Mouse (Mus musculus) CH12.LX (cell line): ENCODE results near the gene Zfp263. TPM values are rescaled to one million over a fixed set of nuclear protein-coding genes. Genes with fewer than 3 reads are reported as not detected.

Experiments
- DNase-seq: peaks from one replicate; pipeline ENCODE4 v3.0.0-alpha.2; 2013; ENCODE audit errors: extremely low read depth
- H3K27ac ChIP-seq: 2 replicates; pipeline ENCODE4 v1.5.1; 2012; ENCODE audit warnings: low read depth, mild to moderate bottlenecking, control low read depth, moderate library complexity; ENCODE audit not compliant: insufficient read depth
- H3K27me3 ChIP-seq: replicated peaks from 2 replicates; pipeline ENCODE3; 2012; ENCODE audit warnings: inconsistent platforms
- H3K36me3 ChIP-seq, 2 experiments: replicated peaks in 1 of 2; 2 replicates each; pipeline versions ENCODE3 to v1.6.1; 2012; ENCODE audit warnings: inconsistent platforms in 1 of 2, low read length in 1 of 2, mild to moderate bottlenecking in 1 of 2, mixed read lengths in 1 of 2, moderate library complexity in 1 of 2; ENCODE audit not compliant: control insufficient read depth in 1 of 2, insufficient read depth in 1 of 2
- H3K4me1 ChIP-seq, 2 experiments: 2 replicates each; pipeline ENCODE4 v1.6.1; 2012; ENCODE audit warnings: inconsistent platforms in 1 of 2, moderate library complexity in 1 of 2; ENCODE audit not compliant: insufficient read depth in 2 of 2, control insufficient read depth in 1 of 2
- H3K4me2 ChIP-seq: 2 replicates; pipeline ENCODE4 v1.6.1; 2012; ENCODE audit warnings: low read depth, mild to moderate bottlenecking, control low read depth; ENCODE audit not compliant: poor library complexity, insufficient read depth, severe bottlenecking
- H3K4me3 ChIP-seq, 3 experiments: fragments of 150-350 bp in 1 of 3; sonication (generic) in 1 of 3; replicated peaks in 1 of 3; 2 replicates each; pipeline versions ENCODE3 to v1.5.1; 2011 to 2012; ENCODE audit warnings: low read depth in 2 of 3, low read length in 2 of 3, mild to moderate bottlenecking in 2 of 3, moderate library complexity in 2 of 3, control low read depth in 1 of 3, improper control_type of control experiment in 1 of 3, inconsistent platforms in 1 of 3, mixed read lengths in 1 of 3; ENCODE audit not compliant: poor library complexity in 1 of 3
- H3K79me2 ChIP-seq: replicated peaks from 2 replicates; pipeline ENCODE4 v1.6.1; 2012; ENCODE audit warnings: mild to moderate bottlenecking, moderate library complexity; ENCODE audit not compliant: control insufficient read depth, poor library complexity, insufficient read depth, severe bottlenecking; ENCODE audit errors: extremely low read depth
- H3K9ac ChIP-seq: 2 replicates; pipeline ENCODE4 v1.6.1; 2012; ENCODE audit warnings: low read depth, mild to moderate bottlenecking, control low read depth, moderate library complexity; ENCODE audit not compliant: insufficient read depth
- H3K9me3 ChIP-seq: replicated peaks from 2 replicates; pipeline ENCODE3; 2012; ENCODE audit warnings: low read length, inconsistent platforms, mixed read lengths
- BHLHE40 ChIP-seq: IDR thresholded peaks from 2 replicates; pipeline ENCODE4 v1.6.1; 2011; ENCODE audit warnings: mild to moderate bottlenecking, low read depth, low read length, improper control_type of control experiment
- CHD2 ChIP-seq: IDR thresholded peaks from 2 replicates; pipeline ENCODE4 v1.6.1; 2011; ENCODE audit warnings: low read length, improper control_type of control experiment
- E2F4 ChIP-seq: IDR thresholded peaks from 2 replicates; pipeline ENCODE4 v1.6.1; 2011; ENCODE audit warnings: low read depth, low read length, improper control_type of control experiment; ENCODE audit not compliant: insufficient replicate concordance
- EP300 ChIP-seq: IDR thresholded peaks from 2 replicates; pipeline ENCODE4 v1.6.1; 2011; ENCODE audit warnings: low read length, improper control_type of control experiment
- GABPA ChIP-seq: IDR thresholded peaks from 2 replicates; pipeline ENCODE4 v1.6.1; 2012; ENCODE audit warnings: low read depth, low read length, improper control_type of control experiment, inconsistent platforms; ENCODE audit not compliant: insufficient replicate concordance
- HCFC1 ChIP-seq: IDR thresholded peaks from 2 replicates; pipeline ENCODE4 v1.6.1; 2012; ENCODE audit warnings: low read depth, mild to moderate bottlenecking, inconsistent platforms, low read length, improper control_type of control experiment
- IRF4 ChIP-seq: IDR thresholded peaks from 2 replicates; pipeline ENCODE4 v1.6.1; 2014; ENCODE audit warnings: low read depth, mild to moderate bottlenecking, inconsistent platforms, low read length, improper control_type of control experiment
- KAT2A ChIP-seq: IDR thresholded peaks from 2 replicates; pipeline ENCODE4 v1.6.1; 2012; ENCODE audit warnings: low read length, improper control_type of control experiment, inconsistent platforms; ENCODE audit not compliant: insufficient replicate concordance
- MAFK ChIP-seq: IDR thresholded peaks from 2 replicates; pipeline ENCODE4 v1.6.1; 2011; ENCODE audit warnings: low read length, improper control_type of control experiment; ENCODE audit not compliant: insufficient replicate concordance
- MAZ ChIP-seq: IDR thresholded peaks from 2 replicates; pipeline ENCODE4 v1.6.1; 2012; ENCODE audit warnings: low read depth, mild to moderate bottlenecking, inconsistent platforms, low read length, improper control_type of control experiment, moderate library complexity
- POLR2AphosphoS2 ChIP-seq: IDR thresholded peaks from 2 replicates; pipeline ENCODE4 v1.6.1; 2011; ENCODE audit warnings: low read depth, low read length, improper control_type of control experiment
- TCF12 ChIP-seq: IDR thresholded peaks from 2 replicates; pipeline ENCODE4 v1.6.1; 2014; ENCODE audit warnings: low read depth, mild to moderate bottlenecking, inconsistent platforms, low read length, improper control_type of control experiment
- UBTF ChIP-seq: IDR thresholded peaks from 2 replicates; pipeline ENCODE4 v1.6.1; 2012; ENCODE audit warnings: low read depth, mild to moderate bottlenecking, inconsistent platforms, low read length, improper control_type of control experiment, moderate library complexity
- USF1 ChIP-seq: IDR thresholded peaks from 2 replicates; pipeline ENCODE4 v1.6.1; 2014; ENCODE audit warnings: low read depth, mild to moderate bottlenecking, inconsistent platforms, low read length, improper control_type of control experiment
- USF2 ChIP-seq: conservative IDR thresholded peaks from 2 replicates; pipeline ENCODE4 v1.6.1; 2011; ENCODE audit warnings: low read depth, low read length, improper control_type of control experiment
- ZC3H11A ChIP-seq: IDR thresholded peaks from 2 replicates; pipeline ENCODE4 v1.6.1; 2012; ENCODE audit warnings: low read depth, mild to moderate bottlenecking, inconsistent platforms, low read length, improper control_type of control experiment
- ZMIZ1 ChIP-seq: IDR thresholded peaks from 2 replicates; pipeline ENCODE4 v1.6.1; 2012; ENCODE audit warnings: low read depth, mild to moderate bottlenecking, inconsistent platforms, low read length, improper control_type of control experiment
- dilution Hi-C: fragments of 300-500 bp; cut with MboI; formaldehyde crosslinking; loops from 2 replicates; pipeline ENCODE4 v1.14.3; 2020; ENCODE audit warnings: low sequenced_read_pairs; ENCODE audit not compliant: extremely low pct_unique_long_range_greater_than_20kb, extremely low pct_ligation_motif_present
- in situ Hi-C: fragments of 300-500 bp; cut with MboI; formaldehyde crosslinking; loops from 3 replicates; pipeline ENCODE4 v1.14.3; 2019; ENCODE audit warnings: low sequenced_read_pairs, low pct_ligation_motif_present, low pct_unique_long_range_greater_than_20kb, mixed read lengths
- polyA plus RNA-seq: library from polyadenylated mRNA; unstranded; fragments of >175 nt; gene quantifications from 2 replicates; pipeline ENCODE4 v1.2.1, GENCODE M21; 2012; ENCODE audit warnings: low read depth; ENCODE audit not compliant: insufficient read length
- total RNA-seq, 2 experiments: library from RNA; depleted of rRNA; stranded (reverse); fragments of 300-350 nt in 1 of 2; fragments of >200 nt in 1 of 2; gene quantifications; 2 replicates each; pipeline ENCODE4 v1.2.3; 2012 to 2014

Gene Zfp263
- total and polyA plus RNA-seq, 3 experiments: 17.4 to 24.2 (median 21.4) TPM

DNA sequence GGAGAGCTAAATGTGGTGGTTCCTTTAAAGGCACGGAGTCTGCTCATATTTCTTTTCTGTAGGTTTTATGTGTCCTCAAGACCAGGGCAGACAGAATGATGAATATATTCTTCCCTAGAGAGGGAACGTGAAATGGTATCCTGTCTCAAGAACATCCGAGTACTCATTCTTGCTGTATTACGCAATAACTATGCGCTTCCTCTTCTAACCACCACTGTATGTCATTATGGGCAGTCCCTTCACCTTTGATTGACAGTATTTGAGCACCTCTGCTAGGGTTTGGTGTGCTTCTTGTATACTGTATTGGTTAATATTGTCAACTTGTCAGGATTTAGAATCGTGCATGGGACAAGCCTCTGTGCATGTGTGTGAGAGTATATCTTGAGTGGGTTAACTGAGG lies 37.2 kb upstream of the Zfp263 start:
- Histone ChIP-seq H3K79me2 (no peaks in the 10 kb centered on the region), H3K27me3 (no peaks in the 10 kb centered on the region), H3K9me3 (peaks cover 2% of the 10 kb centered on the region), H3K4me3 (no peak overlapping the region), H3K9ac (no peak overlapping the region), H3K27ac (no peak overlapping the region), H3K4me1 (no peaks in the 10 kb centered on the region), H3K4me2 (no peak overlapping the region), H3K36me3 (no peaks in the 10 kb centered on the region)
- in situ Hi-C loops: no loop called here
- dilution Hi-C loops: no loop called here
- no peak for DNase-seq
- TF ChIP-seq MAFK (no peak), CHD2 (no peak), MAZ (no peak), TCF12 (no peak), BHLHE40 (no peak), GABPA (no peak), POLR2AphosphoS2 (no peak), USF1 (no peak)

DNA sequence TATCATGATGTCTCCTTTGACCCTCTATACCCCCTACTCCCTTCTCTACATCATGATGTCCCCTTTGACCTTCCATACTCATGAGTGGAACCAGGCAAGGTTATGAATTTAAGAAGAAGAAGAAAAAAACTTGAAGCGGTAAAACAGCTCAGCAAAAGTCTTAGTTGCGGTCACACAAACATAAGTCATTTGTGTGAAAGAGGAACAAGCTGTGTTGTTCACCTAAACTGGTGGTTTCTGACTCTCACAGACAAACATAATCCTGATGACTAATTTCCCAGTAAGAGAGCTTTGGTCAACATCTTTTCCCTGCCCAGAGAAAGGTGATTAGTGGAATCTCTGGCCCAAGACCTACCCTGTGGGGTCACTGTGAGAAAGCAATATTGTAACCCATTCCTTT lies 29.2 kb upstream of the Zfp263 start:
- no peaks in the 10 kb centered on the region for H3K79me2 ChIP-seq
- no peaks in the 10 kb centered on the region for H3K27me3 ChIP-seq
- H3K4me3 ChIP-seq: no peak overlapping the region
- H3K27ac ChIP-seq: no peak overlapping the region
- H3K9me3 ChIP-seq: peaks cover 2% of the 10 kb centered on the region
- H3K9ac ChIP-seq: no peak overlapping the region
- DNase-seq: no peak
- in situ Hi-C loops: no loop called here
- TF ChIP-seq IRF4 (0 out of 2 replicates have a peak, but pooled peaks have one; percentile 19), ZMIZ1 (no peak), EP300 (peak; percentile 15; the same call in 1 of the 2 replicates), BHLHE40 (no peak), ZC3H11A (no peak), E2F4 (no peak)
- no peak overlapping the region for H3K4me2 ChIP-seq
- peaks cover 0 to 11% of the 10 kb centered on the region in 2 experiments; a peak in 2 of 4 replicates for H3K4me1 ChIP-seq
- no peaks in the 10 kb centered on the region for H3K36me3 ChIP-seq
- dilution Hi-C loops: no loop called here

DNA sequence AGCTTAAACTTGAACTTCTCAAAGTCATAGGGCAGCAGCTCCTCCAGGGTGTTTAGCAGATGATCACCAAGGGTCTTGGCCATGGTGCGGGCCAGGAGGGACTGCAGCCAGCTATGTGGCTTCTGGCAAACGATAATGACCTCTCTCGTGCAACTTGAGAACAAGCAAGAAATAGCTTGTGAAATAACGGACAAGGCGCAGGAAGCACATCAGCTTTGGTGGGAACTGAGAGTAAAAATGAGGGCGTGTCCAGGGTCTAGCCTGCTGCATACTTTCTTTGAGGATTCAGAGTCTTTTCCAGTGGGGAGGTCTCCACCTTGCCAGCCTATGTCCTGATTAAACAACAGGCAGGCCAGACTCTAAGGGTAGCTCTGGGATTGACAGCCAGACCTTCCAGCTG lies 25.9 kb upstream of the Zfp263 start, which contains the start of gene Mefv:
Gene Mefv, minus strand, starts transcription at position 118 of the 400 bp plus-strand sequence.
- no peak within 1 kb of the TSS for H3K9ac ChIP-seq
- no peak within 1 kb of the TSS for H3K4me3 ChIP-seq
- H3K36me3 ChIP-seq: no peaks in the 10 kb centered on the region
- TF ChIP-seq MAFK: no peak
- no peak for TF ChIP-seq UBTF
- no peak for TF ChIP-seq USF2
- TF ChIP-seq CHD2: no peak
- TF ChIP-seq KAT2A: no peak
- no peak for TF ChIP-seq EP300
- TF ChIP-seq E2F4: no peak
- TF ChIP-seq POLR2AphosphoS2: no peak
- TF ChIP-seq HCFC1: no peak
- TF ChIP-seq MAZ: no peak
- TF ChIP-seq, all 38 proteins: peak for 0
- Histone ChIP-seq H3K79me2 (no peaks in the 10 kb centered on the region), H3K4me2 (no peak within 1 kb of the TSS), H3K9me3 (no peaks in the 10 kb centered on the region), H3K27ac (no peak within 1 kb of the TSS), H3K27me3 (no peaks in the 10 kb centered on the region), H3K4me1 (peaks cover under 1 to 15% of the 10 kb centered on the region in 2 experiments)
- dilution Hi-C loops: no loop called here
- in situ Hi-C loops: no loop called here
- no peak for DNase-seq
